Mouse (Mus musculus): ENCODE measurements around the gene Ube2d3.

GRCm38 (mm10) chr3:135487803-135488202 is 49.9 kb downstream of the Ube2d3 start:
- no peak for TF ChIP-seq CTCF (IDR thresholded peaks at IDR 0.05; ENCODE audit: insufficient read depth, low read depth, low read length)
- TF ChIP-seq POLR2A (IDR thresholded peaks at IDR 0.05; ENCODE audit: insufficient read depth, low read depth, low read length), result no peak
